Mouse (Mus musculus) heart, embryonic 14.5 days (tissue): ENCODE measurements around the gene Hist1h2ad. TPM values are rescaled to one million over a fixed set of nuclear protein-coding genes. Genes with fewer than 3 reads are reported as not detected.
"Not testable (repeated sequence)": the region's sequence is repeated elsewhere in the genome, so short reads cannot be mapped to it uniquely, and the experiment has no call there.

Source experiments
- ATAC-seq: fragments of 200-750 bp; cut with Nextera tagmentation; 2 replicates; pipeline ENCODE4 v1.8.0; 2017; ENCODE audit warnings: low read depth, moderate TSS enrichment; ENCODE audit not compliant: insufficient number of reproducible peaks, insufficient read depth, low FRiP score
- H3K27ac ChIP-seq, 2 experiments: fragments of 200-500 bp in 1 of 2; fragments of 300-500 bp in 1 of 2; sonication (generic) in 1 of 2; replicated peaks in 1 of 2; 2 replicates each; pipeline ENCODE4 v1.5.1; 2012 to 2014; ENCODE audit warnings: low read depth in 2 of 2, low read length in 2 of 2, control low read depth in 1 of 2, mild to moderate bottlenecking in 1 of 2, mixed read lengths in 1 of 2; ENCODE audit not compliant: control insufficient read depth in 1 of 2, insufficient read depth in 1 of 2
- H3K27me3 ChIP-seq: fragments of 300-500 bp; sonication (generic); 2 replicates; pipeline ENCODE4 v1.6.1; 2014; ENCODE audit warnings: mild to moderate bottlenecking, low read length, control low read depth; ENCODE audit not compliant: control insufficient read depth, insufficient read depth
- H3K36me3 ChIP-seq: fragments of 300-500 bp; sonication (generic); 2 replicates; pipeline ENCODE4 v1.6.1; 2014; ENCODE audit warnings: mild to moderate bottlenecking, control low read depth, low read length, mixed read lengths; ENCODE audit not compliant: control insufficient read depth, insufficient read depth
- H3K4me1 ChIP-seq, 2 experiments: fragments of 200-500 bp in 1 of 2; fragments of 300-500 bp in 1 of 2; sonication (generic) in 1 of 2; 2 replicates each; pipeline ENCODE4 v1.6.1; 2012 to 2014; ENCODE audit warnings: low read length in 2 of 2, control low read depth in 1 of 2, mixed read lengths in 1 of 2; ENCODE audit not compliant: control insufficient read depth in 2 of 2, insufficient read depth in 2 of 2
- H3K4me2 ChIP-seq: fragments of 300-500 bp; sonication (generic); 2 replicates; pipeline ENCODE4 v1.6.1; 2014; ENCODE audit warnings: mild to moderate bottlenecking, low read length
- H3K4me3 ChIP-seq, 2 experiments: fragments of 200-500 bp in 1 of 2; fragments of 300-500 bp in 1 of 2; sonication (generic) in 1 of 2; 2 replicates each; pipeline ENCODE4 v1.5.1; 2012 to 2014; ENCODE audit warnings: low read length in 2 of 2, mild to moderate bottlenecking in 2 of 2, control low read depth in 1 of 2, low read depth in 1 of 2, moderate library complexity in 1 of 2; ENCODE audit not compliant: control insufficient read depth in 1 of 2, insufficient read depth in 1 of 2
- H3K9ac ChIP-seq: fragments of 300-500 bp; sonication (generic); 2 replicates; pipeline ENCODE4 v1.6.1; 2014; ENCODE audit warnings: mild to moderate bottlenecking, low read length
- H3K9me3 ChIP-seq: fragments of 300-500 bp; sonication (generic); 2 replicates; pipeline ENCODE4 v1.6.1; 2016; ENCODE audit warnings: low read length, control low read depth; ENCODE audit not compliant: control insufficient read depth
- WGBS: fragments of 180-500 bp; shearing (Covaris S2); extraction: QIAGEN DNeasy Blood & Tissue Kit; methylation state at CpG from one replicate; pipeline ENCODE4 v1.1.7; 2014; 5-methylcytosine and 5-hydroxymethylcytosine counted together
- polyA plus RNA-seq: library from polyadenylated mRNA; unstranded; fragments of >200 nt; fragmentation: Nextera tagmentation; extraction: Ambion mirVana; gene quantifications from 2 replicates; pipeline ENCODE4 v1.2.1, GENCODE M21; 2014

Gene Hist1h2ad
- polyA plus RNA-seq, 1 experiment from 2014 or later = 0.53 TPM

- Histone ChIP-seq H3K4me2 (peak overlapping the region; percentile 71), H3K9ac (peak overlapping the region; percentile 78), H3K9me3 (no peaks in the 10 kb centered on the region), H3K27me3 (no peaks in the 10 kb centered on the region), H3K27ac (peak overlapping the region in 1 of 2 experiments; percentile 77; a peak in 1 of 4 replicates), H3K4me1 (peaks cover 5 to 30% of the 10 kb centered on the region in 2 experiments), H3K4me3 (peak overlapping the region; percentile 8 to 48; a peak in 3 of 4 replicates), H3K36me3 (no peaks in the 10 kb centered on the region)
- no peak for ATAC-seq
- WGBS = 23% methylated on average over 7 of the region's 7 CpGs
Measured at GRCm38 (mm10) chr13:23536076-23536822, 37.9 kb upstream of the Hist1h2ad start.

DNA sequence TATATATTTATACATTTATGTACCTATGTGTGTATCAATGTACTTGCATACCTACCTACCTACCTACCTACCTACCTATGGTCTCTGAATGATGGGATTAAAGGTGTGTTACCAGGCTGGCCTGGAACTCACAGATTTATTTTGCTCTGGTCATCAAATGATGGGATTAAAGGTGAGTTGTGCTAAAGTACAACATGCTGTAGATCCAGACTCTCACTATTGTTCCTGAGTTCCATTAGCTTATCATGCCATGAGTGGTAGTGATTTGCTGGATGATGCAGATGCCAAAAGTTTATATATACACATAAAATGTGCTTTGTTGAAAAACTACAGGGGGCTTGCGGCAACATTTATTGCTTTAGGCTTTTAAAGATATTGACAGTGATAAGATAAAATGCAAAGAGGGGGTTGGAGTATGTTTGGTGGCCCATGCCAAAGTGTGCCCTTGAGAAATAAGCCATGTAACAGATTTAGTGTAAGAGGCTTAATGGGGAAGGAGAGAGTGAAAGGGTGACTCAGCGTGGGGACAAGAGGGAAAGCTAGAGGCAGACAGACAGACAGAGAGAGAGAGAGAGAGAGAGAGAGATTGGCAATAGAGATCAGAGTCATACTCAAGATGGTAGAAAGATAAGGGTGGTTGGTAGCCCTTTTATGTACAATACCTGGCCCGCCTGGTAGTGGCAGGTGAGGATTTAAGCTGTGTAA lies 37.0 kb upstream of the Hist1h2ad start:
- Histone ChIP-seq H3K27ac (no peak overlapping the region), H3K4me3 (peak overlapping the region in 1 of 2 experiments; percentile 48; a peak in 2 of 4 replicates), H3K27me3 (no peaks in the 10 kb centered on the region), H3K4me1 (peaks cover 5 to 28% of the 10 kb centered on the region in 2 experiments), H3K9me3 (no peaks in the 10 kb centered on the region), H3K4me2 (peak overlapping the region; percentile 71), H3K9ac (peak overlapping the region; percentile 78; the same call in 1 of the 2 replicates), H3K36me3 (no peaks in the 10 kb centered on the region)
- 80% methylated on average over 3 of the region's 3 CpGs for WGBS
- no peak for ATAC-seq

- no peak for ATAC-seq
- no peak overlapping the region for H3K4me3 ChIP-seq
- no peak overlapping the region for H3K9ac ChIP-seq
- no peak overlapping the region for H3K4me2 ChIP-seq
- no peaks in the 10 kb centered on the region for H3K27me3 ChIP-seq
- WGBS = 87% methylated on average over 5 of the region's 5 CpGs
- no peaks in the 10 kb centered on the region for H3K36me3 ChIP-seq
- no peak overlapping the region for H3K27ac ChIP-seq
- no peaks in the 10 kb centered on the region for H3K9me3 ChIP-seq
- H3K4me1 ChIP-seq = peaks cover 0 to 20% of the 10 kb centered on the region in 2 experiments; a peak in 3 of 4 replicates
Measured at GRCm38 (mm10) chr13:23538249-23538648, 35.9 kb upstream of the Hist1h2ad start.

GRCm38 (mm10) chr13:23539821-23540220 lies 34.4 kb upstream of the Hist1h2ad start:
- H3K4me2 ChIP-seq, H3K9me3 ChIP-seq, H3K27me3 ChIP-seq, H3K27ac ChIP-seq, ATAC-seq, H3K4me3 ChIP-seq, H3K36me3 ChIP-seq, H3K9ac ChIP-seq: not testable (repeated sequence)
- WGBS = 60% methylated on average over 1 of the region's 1 CpGs
- H3K4me1 ChIP-seq = peaks cover 0 to 13% of the 10 kb centered on the region in 2 experiments; a peak in 2 of 4 replicates

DNA sequence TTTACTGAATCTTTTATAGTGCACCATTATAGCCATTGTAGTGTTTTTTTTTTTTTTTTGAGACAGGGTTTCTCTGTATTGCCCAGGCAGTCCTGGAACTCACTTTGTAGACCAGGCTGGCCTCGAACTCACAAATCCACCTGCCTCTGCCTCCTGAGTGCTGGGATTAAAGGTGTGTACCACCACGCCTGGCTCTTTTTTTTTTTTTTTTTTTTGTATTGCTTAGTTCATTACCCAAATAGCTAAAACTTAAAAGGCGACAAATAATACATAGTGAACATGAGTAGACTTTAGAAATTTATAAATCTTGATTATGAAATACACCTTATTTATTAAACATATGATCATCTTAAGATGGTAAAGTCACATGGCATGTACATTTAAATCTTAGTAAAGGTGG lies 32.7 kb upstream of the Hist1h2ad start:
- no peak overlapping the region for H3K4me3 ChIP-seq
- H3K9ac ChIP-seq = no peak overlapping the region
- peaks cover 0 to 7% of the 10 kb centered on the region in 2 experiments; a peak in 2 of 4 replicates for H3K4me1 ChIP-seq
- no peak for ATAC-seq
- WGBS = 93% methylated on average over 3 of the region's 3 CpGs
- H3K27ac ChIP-seq = no peak overlapping the region
- H3K27me3 ChIP-seq = no peaks in the 10 kb centered on the region
- H3K9me3 ChIP-seq = no peaks in the 10 kb centered on the region
- peak overlapping the region; percentile 81 for H3K4me2 ChIP-seq
- H3K36me3 ChIP-seq = no peaks in the 10 kb centered on the region

DNA sequence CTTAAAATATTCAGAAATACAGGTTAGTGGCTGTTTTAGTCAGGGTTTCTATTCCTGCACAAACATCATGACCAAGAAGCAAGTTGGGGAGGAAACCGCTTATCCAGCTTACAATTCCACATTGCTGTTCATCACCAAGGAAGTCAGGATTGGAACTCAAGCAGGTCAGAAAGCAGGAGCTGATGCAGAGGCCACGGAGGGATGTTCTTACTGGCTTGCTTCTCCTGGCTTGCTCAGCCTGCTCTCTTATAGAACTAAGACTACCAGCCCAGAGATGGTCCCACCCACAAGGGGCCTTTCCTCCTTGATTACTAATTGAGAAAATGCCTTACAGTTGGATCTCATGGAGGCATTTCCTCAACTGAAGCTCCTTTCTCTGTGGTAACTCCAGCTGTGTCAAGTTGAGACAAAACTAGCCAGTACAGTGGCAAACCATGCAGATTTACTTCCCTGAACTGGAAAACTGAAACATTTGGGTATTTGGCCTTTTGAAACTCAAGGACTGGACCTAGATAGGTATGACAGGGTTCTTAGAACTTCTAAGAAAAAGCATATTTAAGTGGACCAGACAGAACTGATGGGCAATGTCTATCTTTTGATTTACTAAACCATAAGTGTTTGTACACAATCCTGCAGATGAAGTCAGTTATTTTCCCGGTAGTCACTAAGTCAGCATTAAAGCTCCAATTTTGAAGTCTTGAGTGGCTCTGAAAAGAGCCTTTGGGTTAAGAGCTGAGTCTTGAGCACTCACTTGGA lies 31.8 kb upstream of the Hist1h2ad start:
- not testable (repeated sequence) for H3K4me1 ChIP-seq, H3K9me3 ChIP-seq, H3K36me3 ChIP-seq, H3K27me3 ChIP-seq, ATAC-seq
- Histone ChIP-seq H3K9ac (peak overlapping the region; percentile 72), H3K4me2 (peak overlapping the region; percentile 81), H3K4me3 (peak overlapping the region; percentile 43 to 63), H3K27ac (peak overlapping the region; percentile 86 to 93)
- WGBS = 12% methylated on average over 3 of the region's 3 CpGs

DNA sequence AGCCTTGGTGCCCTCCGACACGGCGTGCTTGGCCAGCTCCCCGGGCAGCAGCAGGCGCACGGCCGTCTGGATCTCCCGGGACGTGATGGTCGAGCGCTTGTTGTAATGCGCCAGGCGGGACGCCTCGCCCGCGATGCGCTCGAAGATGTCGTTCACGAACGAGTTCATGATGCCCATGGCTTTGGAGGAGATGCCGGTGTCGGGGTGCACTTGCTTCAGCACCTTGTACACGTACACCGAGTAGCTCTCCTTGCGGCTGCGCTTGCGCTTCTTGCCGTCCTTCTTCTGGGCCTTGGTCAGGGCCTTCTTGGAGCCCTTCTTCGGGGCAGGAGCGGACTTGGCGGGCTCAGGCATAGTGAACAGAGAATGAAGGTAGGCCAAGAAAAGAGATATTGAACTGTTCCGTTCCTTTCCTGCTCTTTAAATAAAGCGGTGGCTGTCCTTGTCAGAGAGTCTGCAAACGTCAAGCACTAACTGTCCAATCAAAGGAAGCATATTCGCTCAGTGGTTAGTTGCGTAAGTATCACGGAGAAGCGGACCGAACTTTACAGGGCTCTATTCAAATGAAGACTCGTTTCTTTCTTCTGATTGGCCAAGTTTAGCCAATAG lies 31.1 kb upstream of the Hist1h2ad start, which contains the start of gene Hist1h2bh:
TSS of gene Hist1h2bh (minus strand) at position 394 of the 609 bp plus-strand sequence.
- H3K27me3 ChIP-seq, H3K9me3 ChIP-seq, H3K4me1 ChIP-seq, H3K36me3 ChIP-seq: not testable (repeated sequence)
- peak within 1 kb of the TSS; percentile 81 for H3K4me2 ChIP-seq
- H3K4me3 ChIP-seq = peak within 1 kb of the TSS; percentile 47 to 63
- peak within 1 kb of the TSS; percentile 75 for H3K9ac ChIP-seq
- peak within 1 kb of the TSS; percentile 86 to 93 for H3K27ac ChIP-seq
- peak; percentile 92 for ATAC-seq
- under 1% methylated on average over 30 of the region's 42 CpGs for WGBS
